Mouse (Mus musculus) frontal cortex, adult 2 months (tissue): ENCODE results near the gene Brca1. TPM values are rescaled to one million over a fixed set of nuclear protein-coding genes. Genes with fewer than 3 reads are reported as not detected.
"Not testable (repeated sequence)": the region's sequence is repeated elsewhere in the genome, so short reads cannot be mapped to it uniquely, and the experiment has no call there.

Experiments used
- DNase-seq, 2 experiments: peaks; one replicate each; pipeline ENCODE4 v3.0.0; 2022; ENCODE audit warnings: low spot score in 1 of 2; ENCODE audit errors: extremely low spot score in 1 of 2
- polyA plus RNA-seq: library from polyadenylated mRNA; depleted of rRNA; stranded (reverse); fragments of >200 nt; gene quantifications from 2 replicates; pipeline ENCODE4 v1.2.3, GENCODE M21; 2012; rRNA removed

The Brca1 gene
- polyA plus RNA-seq, 1 experiment: 1.0 TPM

GRCm38 (mm10) chr11:101452093-101452774, 99.5 kb downstream of the Brca1 start:
- no peak for DNase-seq

- DNase-seq: no peak
Observed at GRCm38 (mm10) chr11:101451536-101451935, 100.2 kb downstream of the Brca1 start.

GRCm38 (mm10) chr11:101450394-101450793, 101.4 kb downstream of the Brca1 start:
- no peak for DNase-seq

- DNase-seq: not testable (repeated sequence)
Observed at GRCm38 (mm10) chr11:101449596-101449995, 102.2 kb downstream of the Brca1 start.

- DNase-seq: no peak
Observed at GRCm38 (mm10) chr11:101448899-101449298, 102.9 kb downstream of the Brca1 start.

- no peak for DNase-seq
Observed at GRCm38 (mm10) chr11:101448274-101448746, 103.4 kb downstream of the Brca1 start, which contains the start of gene Ifi35. Gene Ifi35, plus strand, starts transcription at chr11:101448407.

- no peak for DNase-seq
Observed at GRCm38 (mm10) chr11:101447786-101448185, 104.0 kb downstream of the Brca1 start.

GRCm38 (mm10) chr11:101446860-101447259, 104.9 kb downstream of the Brca1 start:
- not testable (repeated sequence) for DNase-seq

- no peak for DNase-seq
Observed at GRCm38 (mm10) chr11:101446319-101446718, 105.4 kb downstream of the Brca1 start.

GRCm38 (mm10) chr11:101442760-101443159, 109.0 kb downstream of the Brca1 start:
- DNase-seq: no peak

- DNase-seq: peak; percentile 98
Observed at GRCm38 (mm10) chr11:101442127-101442693, 109.5 kb downstream of the Brca1 start, which contains the start of gene Rpl27. Gene Rpl27, plus strand, starts transcription at chr11:101442298.

- not testable (repeated sequence) for DNase-seq
Observed at GRCm38 (mm10) chr11:101441450-101442126, 110.2 kb downstream of the Brca1 start.

Other genes with a start within 250 kb of the Brca1 start
- 177 and 195 TPM in 2 replicates for gene Becn1, start 249.7 kb downstream of the Brca1 start, polyA plus RNA-seq
- gene Psme3, start 235.7 kb downstream of the Brca1 start, polyA plus RNA-seq: 101 and 108 TPM in 2 replicates
- 4.5 and 5.1 TPM in 2 replicates for gene Aoc2, start 226.9 kb downstream of the Brca1 start, polyA plus RNA-seq
- gene Aoc3, start 221.3 kb downstream of the Brca1 start, polyA plus RNA-seq: 0.71 and 0.88 TPM in 2 replicates
- gene G6pc, start 184.4 kb downstream of the Brca1 start, polyA plus RNA-seq: not detected in 2 replicates
- 49.2 and 53.5 TPM in 2 replicates for gene Aarsd1, start 134.3 kb downstream of the Brca1 start, polyA plus RNA-seq
- gene Gm27029, start 127.2 kb downstream of the Brca1 start, polyA plus RNA-seq: 3.6 and 4.1 TPM in 2 replicates
- gene Rundc1, start 126.9 kb downstream of the Brca1 start, polyA plus RNA-seq: 33.4 and 33.7 TPM in 2 replicates
- gene Ptges3l, start 126.6 kb downstream of the Brca1 start, polyA plus RNA-seq: 4.1 and 6.6 TPM in 2 replicates
- 480 and 588 TPM in 2 replicates for gene Rpl27, start 109.7 kb downstream of the Brca1 start, polyA plus RNA-seq
- gene Ifi35, start 103.5 kb downstream of the Brca1 start, polyA plus RNA-seq: 9.0 and 9.1 TPM in 2 replicates
- 155 and 173 TPM in 2 replicates for gene Rnd2, start 87.0 kb downstream of the Brca1 start, polyA plus RNA-seq
- gene Vat1, start 85.7 kb downstream of the Brca1 start, polyA plus RNA-seq: 41.3 and 41.4 TPM in 2 replicates
- gene Nbr1, start 194 bp upstream of the Brca1 start, polyA plus RNA-seq: 114 and 124 TPM in 2 replicates
- 4.2 and 4.8 TPM in 2 replicates for gene Tmem106a, start 30.3 kb upstream of the Brca1 start, polyA plus RNA-seq
- not detected in 2 replicates for gene Gm11634, start 47.3 kb upstream of the Brca1 start, polyA plus RNA-seq
- 9.4 and 11.9 TPM in 2 replicates for gene Rdm1, start 75.2 kb upstream of the Brca1 start, polyA plus RNA-seq
- gene Arl4d, start 113.6 kb upstream of the Brca1 start, polyA plus RNA-seq: 26.6 and 38.8 TPM in 2 replicates
- gene Dhx8, start 181.0 kb upstream of the Brca1 start, polyA plus RNA-seq: 23.3 and 23.8 TPM in 2 replicates
- gene Etv4, start 233.4 kb upstream of the Brca1 start, polyA plus RNA-seq: 20.7 and 21.5 TPM in 2 replicates